Mouse (Mus musculus) limb, embryonic 15.5 days (tissue): Measurements from ENCODE around the gene Erich6. TPM values are rescaled to one million over a fixed set of nuclear protein-coding genes. Genes with fewer than 3 reads are reported as not detected.

Experiments
- ATAC-seq: fragments of 200-750 bp; cut with Nextera tagmentation; 2 replicates; pipeline ENCODE4 v1.8.0; 2017; ENCODE audit warnings: low read depth, moderate TSS enrichment; ENCODE audit not compliant: insufficient number of reproducible peaks, low FRiP score, low TSS enrichment
- H3K27ac ChIP-seq: fragments of 300-500 bp; sonication (generic); 2 replicates; pipeline ENCODE4 v1.5.1; 2015; ENCODE audit warnings: moderate library complexity, mild to moderate bottlenecking, inconsistent platforms
- H3K27me3 ChIP-seq: fragments of 300-500 bp; sonication (generic); 2 replicates; pipeline ENCODE4 v1.6.1; 2015; ENCODE audit warnings: inconsistent platforms
- H3K36me3 ChIP-seq: fragments of 300-500 bp; sonication (generic); 2 replicates; pipeline ENCODE4 v1.6.1; 2015; ENCODE audit warnings: inconsistent platforms
- H3K4me1 ChIP-seq: fragments of 300-500 bp; sonication (generic); 2 replicates; pipeline ENCODE4 v1.6.1; 2015; ENCODE audit warnings: inconsistent platforms
- H3K4me2 ChIP-seq: fragments of 300-500 bp; sonication (generic); 2 replicates; pipeline ENCODE4 v1.6.1; 2015; ENCODE audit warnings: mild to moderate bottlenecking, inconsistent platforms
- H3K4me3 ChIP-seq: fragments of 300-500 bp; sonication (generic); 2 replicates; pipeline ENCODE4 v1.5.1; 2015; ENCODE audit warnings: mild to moderate bottlenecking, inconsistent platforms
- H3K9ac ChIP-seq: fragments of 300-500 bp; sonication (generic); 2 replicates; pipeline ENCODE4 v1.6.1; 2015; ENCODE audit warnings: inconsistent platforms
- H3K9me3 ChIP-seq: fragments of 300-500 bp; sonication (generic); 2 replicates; pipeline ENCODE4 v1.6.1; 2016; ENCODE audit warnings: inconsistent platforms
- WGBS: fragments of 180-500 bp; shearing (Covaris S2); methylation state at CpG from one replicate; pipeline ENCODE4 v1.1.7; 2015; 5-methylcytosine and 5-hydroxymethylcytosine counted together
- polyA plus RNA-seq: library from polyadenylated mRNA; unstranded; fragments of >200 nt; fragmentation: Nextera tagmentation; extraction: Ambion mirVana; gene quantifications from 2 replicates; pipeline ENCODE4 v1.2.1, GENCODE M21; 2015

Gene Erich6
- polyA plus RNA-seq, 1 experiment from 2014 or later: 0.06 TPM

DNA sequence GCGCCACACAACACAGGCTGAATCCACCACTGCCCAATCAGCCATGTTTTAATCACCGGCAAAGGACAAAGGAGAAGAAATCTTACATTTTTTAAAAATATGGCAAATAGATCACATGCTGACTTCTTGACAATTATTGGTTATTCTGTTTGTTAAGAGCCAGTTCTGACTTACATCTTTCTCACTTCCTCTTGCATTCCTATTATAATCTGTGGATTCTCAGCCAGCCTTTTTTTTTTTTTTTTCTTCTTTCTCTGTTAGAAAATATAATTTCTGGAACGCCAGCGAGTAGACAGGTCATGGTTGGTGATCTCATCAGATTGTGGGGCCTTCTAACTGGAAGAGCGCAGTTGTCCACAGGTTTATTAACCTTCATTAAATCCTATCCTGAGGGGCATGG, 36.3 kb upstream of the Erich6 start:
- Histone ChIP-seq H3K36me3 (peaks cover 17% of the 10 kb centered on the region; the same call in 1 of the 2 replicates), H3K4me3 (no peak overlapping the region), H3K27me3 (no peaks in the 10 kb centered on the region), H3K27ac (no peak overlapping the region), H3K9me3 (no peaks in the 10 kb centered on the region), H3K4me2 (no peak overlapping the region), H3K9ac (no peak overlapping the region), H3K4me1 (peaks cover 3% of the 10 kb centered on the region; the same call in 1 of the 2 replicates)
- no peak for ATAC-seq
- WGBS: 91% methylated on average over 5 of the region's 5 CpGs

DNA sequence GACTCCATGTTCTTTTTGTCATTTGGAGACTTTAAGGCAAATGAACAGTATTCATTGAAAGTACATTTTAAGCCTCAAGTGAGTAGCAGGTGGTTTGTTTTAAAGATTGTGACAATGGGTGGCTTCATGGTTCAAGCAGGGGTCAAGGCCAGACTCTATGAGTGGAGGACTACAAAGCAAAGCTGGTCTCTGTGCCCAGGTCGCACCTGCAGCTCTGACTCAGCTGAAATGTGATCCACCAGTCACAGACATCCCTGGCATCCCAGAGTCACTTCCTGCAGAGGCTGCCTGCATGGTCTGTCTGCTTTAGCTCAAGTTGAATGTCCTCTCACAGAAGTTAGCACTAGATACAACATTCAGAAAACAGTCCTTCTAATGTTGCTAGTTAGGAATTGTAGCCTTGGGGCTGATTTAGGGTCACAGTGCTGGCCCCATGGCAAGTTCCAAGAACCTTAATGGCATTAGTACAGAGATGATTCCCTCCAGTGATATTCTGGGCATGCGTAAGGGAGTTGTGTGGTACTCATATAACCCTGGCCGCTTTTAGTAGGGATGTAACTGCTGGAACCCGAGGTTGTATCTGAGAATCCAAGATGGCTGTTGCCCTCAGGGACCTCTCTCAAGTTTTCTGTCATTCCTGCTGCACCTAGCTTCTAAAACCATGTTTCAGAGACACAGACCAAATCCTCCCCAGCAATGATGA, 35.6 kb upstream of the Erich6 start:
- no peak overlapping the region for H3K4me2 ChIP-seq
- peaks cover 17% of the 10 kb centered on the region; the same call in 1 of the 2 replicates for H3K36me3 ChIP-seq
- no peak overlapping the region for H3K9ac ChIP-seq
- no peak overlapping the region for H3K4me3 ChIP-seq
- no peaks in the 10 kb centered on the region for H3K9me3 ChIP-seq
- ATAC-seq: no peak
- 61% methylated on average over 4 of the region's 4 CpGs for WGBS
- H3K27ac ChIP-seq: no peak overlapping the region
- no peaks in the 10 kb centered on the region for H3K27me3 ChIP-seq
- H3K4me1 ChIP-seq: 0 out of 2 replicates have a peak, but pooled peaks cover 3% of the 10 kb centered on the region

- Histone ChIP-seq H3K4me1 (no peaks in the 10 kb centered on the region), H3K27me3 (no peaks in the 10 kb centered on the region), H3K9ac (no peak overlapping the region), H3K36me3 (peaks cover 17% of the 10 kb centered on the region; the same call in 1 of the 2 replicates), H3K9me3 (no peaks in the 10 kb centered on the region), H3K4me2 (no peak overlapping the region), H3K27ac (no peak overlapping the region), H3K4me3 (no peak overlapping the region)
- WGBS: 48% methylated on average over 6 of the region's 6 CpGs
- no peak for ATAC-seq
Observed at GRCm38 (mm10) chr3:58671616-58672250, 34.7 kb upstream of the Erich6 start.

DNA sequence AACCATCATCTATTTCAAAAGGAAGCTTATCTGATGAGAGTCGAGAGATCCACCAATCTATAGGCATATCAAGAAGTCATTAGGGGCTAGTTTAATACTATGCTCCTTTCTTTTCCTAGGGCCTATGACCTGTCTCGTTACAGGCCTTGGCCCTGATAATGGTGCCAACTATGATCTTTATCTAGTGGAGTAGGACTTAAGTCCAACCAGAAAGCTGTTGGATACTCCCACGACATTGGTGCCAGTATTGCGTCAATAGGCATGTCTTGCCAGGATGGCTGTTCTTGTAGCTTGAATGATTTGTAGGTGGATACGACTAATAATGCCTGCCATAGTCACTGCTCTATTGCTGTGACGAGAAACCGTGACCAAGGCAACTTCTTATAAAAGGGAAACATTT, 27.0 kb upstream of the Erich6 start:
- 90% methylated on average over 7 of the region's 7 CpGs for WGBS
- Histone ChIP-seq H3K4me3 (no peak overlapping the region), H3K4me1 (no peaks in the 10 kb centered on the region), H3K9ac (no peak overlapping the region), H3K9me3 (no peaks in the 10 kb centered on the region), H3K27me3 (no peaks in the 10 kb centered on the region), H3K27ac (no peak overlapping the region), H3K4me2 (no peak overlapping the region), H3K36me3 (no peaks in the 10 kb centered on the region)
- ATAC-seq: no peak

DNA sequence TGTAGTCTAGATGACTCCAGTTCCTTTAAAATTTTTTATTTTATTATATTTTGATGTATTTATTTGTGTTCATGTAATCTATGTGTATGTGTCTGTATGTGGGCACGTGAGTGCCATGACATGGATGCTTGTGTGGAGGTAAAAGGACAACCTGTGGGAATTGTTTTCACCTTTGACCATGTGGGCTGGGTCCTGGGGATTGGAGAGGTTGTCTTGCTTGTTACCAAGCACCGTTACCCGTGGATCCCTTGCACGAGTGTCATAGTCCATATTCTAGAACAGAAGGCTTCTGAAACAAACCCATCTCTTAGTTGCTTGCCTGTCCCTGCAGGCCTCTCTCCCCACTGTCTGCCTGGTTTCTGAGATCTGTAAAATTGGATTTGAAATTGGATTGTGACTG, 23.6 kb upstream of the Erich6 start:
- no peaks in the 10 kb centered on the region for H3K4me1 ChIP-seq
- no peaks in the 10 kb centered on the region for H3K36me3 ChIP-seq
- ATAC-seq: no peak
- H3K27ac ChIP-seq: no peak overlapping the region
- H3K27me3 ChIP-seq: no peaks in the 10 kb centered on the region
- 90% methylated on average over 4 of the region's 4 CpGs for WGBS
- H3K4me2 ChIP-seq: no peak overlapping the region
- no peak overlapping the region for H3K4me3 ChIP-seq
- H3K9me3 ChIP-seq: no peaks in the 10 kb centered on the region
- H3K9ac ChIP-seq: no peak overlapping the region

- Histone ChIP-seq H3K9me3 (no peaks in the 10 kb centered on the region), H3K27me3 (no peaks in the 10 kb centered on the region), H3K4me1 (no peaks in the 10 kb centered on the region), H3K27ac (no peak overlapping the region), H3K36me3 (no peaks in the 10 kb centered on the region), H3K4me2 (no peak overlapping the region), H3K9ac (no peak overlapping the region), H3K4me3 (no peak overlapping the region)
- no peak for ATAC-seq
- WGBS: 28% methylated on average over 2 of the region's 2 CpGs
Observed at GRCm38 (mm10) chr3:58657356-58657755, 20.3 kb upstream of the Erich6 start.

GRCm38 (mm10) chr3:58655362-58656130, 18.5 kb upstream of the Erich6 start:
- no peaks in the 10 kb centered on the region for H3K4me1 ChIP-seq
- no peak overlapping the region for H3K27ac ChIP-seq
- no peak overlapping the region for H3K9ac ChIP-seq
- ATAC-seq: peak; percentile 30; the same call in 1 of the 2 replicates
- H3K4me2 ChIP-seq: no peak overlapping the region
- WGBS: 55% methylated on average over 17 of the region's 17 CpGs
- H3K27me3 ChIP-seq: no peaks in the 10 kb centered on the region
- no peaks in the 10 kb centered on the region for H3K9me3 ChIP-seq
- H3K36me3 ChIP-seq: no peaks in the 10 kb centered on the region
- H3K4me3 ChIP-seq: no peak overlapping the region

DNA sequence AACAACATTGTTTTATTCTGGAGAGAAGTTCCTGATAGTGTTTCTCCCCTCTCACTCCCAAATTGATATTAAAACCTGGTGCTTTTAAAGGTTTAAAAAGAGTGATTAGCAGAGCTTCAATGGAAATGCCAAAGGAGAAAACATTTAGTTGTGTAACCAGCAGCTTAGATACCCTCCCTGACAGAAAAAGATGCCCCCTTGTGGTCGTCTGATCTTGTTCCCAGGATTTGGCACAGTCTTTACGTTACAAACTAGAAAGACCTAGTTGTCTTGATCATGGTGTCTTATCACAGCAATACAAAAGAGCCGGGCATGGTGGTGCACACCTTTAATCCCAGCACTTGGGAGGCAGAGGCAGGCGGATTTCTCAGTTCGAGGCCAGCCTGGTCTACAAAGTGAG, 16.9 kb upstream of the Erich6 start:
- no peak for ATAC-seq
- Histone ChIP-seq H3K9me3 (no peaks in the 10 kb centered on the region), H3K4me3 (no peak overlapping the region), H3K27me3 (no peaks in the 10 kb centered on the region), H3K9ac (no peak overlapping the region), H3K4me2 (no peak overlapping the region), H3K36me3 (no peaks in the 10 kb centered on the region), H3K27ac (no peak overlapping the region), H3K4me1 (no peaks in the 10 kb centered on the region)
- WGBS: 70% methylated on average over 5 of the region's 5 CpGs

DNA sequence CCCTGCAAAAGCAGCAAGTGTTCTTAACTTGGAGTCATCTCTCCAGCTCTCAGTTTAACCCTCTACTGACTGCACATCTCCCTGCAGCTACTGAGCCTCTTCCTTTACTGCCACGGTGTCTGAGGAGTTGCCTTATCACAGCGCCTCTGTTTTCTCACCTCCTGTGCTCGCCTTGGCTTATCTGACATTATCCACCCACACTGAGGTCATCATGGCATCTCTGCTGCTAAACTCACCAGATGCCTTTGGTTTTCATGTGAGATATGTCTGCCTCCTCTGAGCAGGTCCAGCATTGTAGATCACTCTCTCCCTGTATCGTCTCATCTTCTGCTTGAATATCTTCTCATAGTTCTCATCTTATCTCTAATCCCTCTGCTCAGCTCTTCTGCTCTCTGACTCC, 13.3 kb upstream of the Erich6 start:
- Histone ChIP-seq H3K27ac (no peak overlapping the region), H3K4me2 (no peak overlapping the region), H3K4me3 (no peak overlapping the region), H3K27me3 (no peaks in the 10 kb centered on the region), H3K36me3 (no peaks in the 10 kb centered on the region), H3K9me3 (no peaks in the 10 kb centered on the region), H3K9ac (no peak overlapping the region), H3K4me1 (no peaks in the 10 kb centered on the region)
- 75% methylated on average over 4 of the region's 4 CpGs for WGBS
- ATAC-seq: no peak

DNA sequence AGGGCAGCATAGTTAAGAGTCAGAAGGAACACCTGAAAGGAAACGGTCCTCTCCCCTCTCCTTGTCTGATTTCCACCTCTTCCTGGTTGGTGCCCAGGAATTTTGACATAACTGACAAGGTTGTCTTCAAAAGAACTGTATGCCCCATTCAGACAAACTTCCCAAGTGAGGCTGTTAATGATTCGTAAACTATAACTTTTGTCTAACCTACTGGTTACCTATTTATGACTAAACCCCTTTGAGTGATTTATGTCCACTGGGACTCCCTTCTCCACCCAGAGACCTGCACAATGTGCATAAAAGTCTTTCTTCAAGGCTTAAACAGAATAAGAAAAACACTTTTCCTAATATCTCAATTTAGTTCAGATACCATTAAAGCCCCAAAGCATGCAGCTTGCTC, 10.2 kb upstream of the Erich6 start:
- H3K9me3 ChIP-seq: no peaks in the 10 kb centered on the region
- no peak for ATAC-seq
- no peak overlapping the region for H3K9ac ChIP-seq
- WGBS: 76% methylated on average over 2 of the region's 2 CpGs
- no peak overlapping the region for H3K4me3 ChIP-seq
- no peak overlapping the region for H3K4me2 ChIP-seq
- no peaks in the 10 kb centered on the region for H3K4me1 ChIP-seq
- H3K36me3 ChIP-seq: no peaks in the 10 kb centered on the region
- no peaks in the 10 kb centered on the region for H3K27me3 ChIP-seq
- H3K27ac ChIP-seq: no peak overlapping the region

DNA sequence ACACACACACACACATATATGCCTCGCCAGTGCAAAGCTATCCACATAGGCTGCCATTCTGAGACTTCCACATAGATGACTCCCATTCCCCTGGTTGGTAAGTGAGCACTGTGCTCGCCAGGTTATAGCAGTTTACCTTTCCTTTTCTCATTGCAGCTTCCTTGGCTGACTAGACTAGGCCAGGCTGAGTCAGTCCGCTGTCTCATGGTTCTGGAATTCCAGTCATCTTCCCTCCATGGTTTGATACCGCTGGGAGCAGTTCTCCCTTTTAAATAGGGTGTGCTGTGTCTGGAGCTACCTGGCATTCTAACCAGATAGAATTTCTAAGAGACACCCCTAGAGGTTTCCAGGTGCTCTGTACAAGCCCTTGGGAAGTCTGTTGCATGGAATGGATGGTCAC, 9.2 kb upstream of the Erich6 start:
- Histone ChIP-seq H3K9me3 (no peaks in the 10 kb centered on the region), H3K27me3 (no peaks in the 10 kb centered on the region), H3K4me2 (no peak overlapping the region), H3K36me3 (no peaks in the 10 kb centered on the region), H3K4me3 (no peak overlapping the region), H3K9ac (no peak overlapping the region), H3K27ac (no peak overlapping the region), H3K4me1 (no peaks in the 10 kb centered on the region)
- 81% methylated on average over 4 of the region's 4 CpGs for WGBS
- no peak for ATAC-seq

DNA sequence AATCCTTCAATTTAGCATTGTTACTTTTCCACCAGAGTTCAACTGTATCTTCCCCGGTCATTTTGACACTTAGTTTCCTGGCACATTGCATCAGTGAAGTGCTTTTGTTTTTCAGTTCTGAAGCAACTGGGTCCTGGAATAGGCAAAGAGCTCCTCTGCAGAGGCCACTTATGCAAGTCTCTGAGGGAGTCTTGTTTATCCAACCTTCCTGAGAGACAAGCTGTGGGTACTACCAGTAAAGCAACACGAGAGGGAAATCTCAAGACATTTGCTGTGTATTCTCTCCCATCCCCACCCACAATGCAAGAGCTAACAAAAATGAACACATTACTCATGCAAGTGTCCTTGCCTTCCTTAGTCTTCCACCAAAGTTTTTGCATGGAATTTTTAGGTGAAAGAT, 5.3 kb downstream of the Erich6 start:
- Histone ChIP-seq H3K9me3 (no peaks in the 10 kb centered on the region), H3K27ac (no peak overlapping the region), H3K9ac (no peak overlapping the region), H3K4me3 (no peak overlapping the region), H3K27me3 (no peaks in the 10 kb centered on the region), H3K4me2 (no peak overlapping the region), H3K4me1 (peaks cover 6% of the 10 kb centered on the region; the same call in 1 of the 2 replicates), H3K36me3 (no peaks in the 10 kb centered on the region)
- 83% methylated on average over 2 of the region's 2 CpGs for WGBS
- no peak for ATAC-seq
